Mouse (Mus musculus): Measurements from ENCODE around the gene Pkig. TPM values are rescaled to one million over a fixed set of nuclear protein-coding genes. Genes with fewer than 3 reads are reported as not detected.

The Pkig gene
- polyA plus RNA-seq, 1 experiment, result 57.4 TPM

- Histone ChIP-seq H3K27me3 (ENCODE audit: control insufficient read depth, insufficient read depth, low read length) (no peaks in the 10 kb centered on the region), H3K27ac (ENCODE audit: insufficient read depth, low read length) (no peak overlapping the region), H3K4me3 (replicated peaks; ENCODE audit: insufficient read depth, low read depth, low read length) (no peak overlapping the region), H3K4me1 (ENCODE audit: control insufficient read depth, insufficient read depth, low read length) (peaks cover 17% of the 10 kb centered on the region)
- whole genome bisulfite sequencing, result 80% methylated on average over 5 of the region's 5 CpGs
- DNase-seq, result no peak
- TF ChIP-seq POLR2A (IDR thresholded peaks at IDR 0.05; ENCODE audit: borderline replicate concordance, insufficient read depth, low read length), result no peak
- no peak for TF ChIP-seq CTCF (IDR thresholded peaks at IDR 0.05; ENCODE audit: borderline replicate concordance, insufficient read depth, low read depth, low read length)
Observed at GRCm38 (mm10) chr2:163660103-163660701, 2.0 kb downstream of the Pkig start.

- 59% methylated on average over 6 of the region's 6 CpGs for WGBS
- no peaks in the 10 kb centered on the region for H3K27me3 ChIP-seq (ENCODE audit: control insufficient read depth, insufficient read depth, low read length)
- H3K4me3 ChIP-seq (replicated peaks; ENCODE audit: insufficient read depth, low read depth, low read length), result no peak overlapping the region
- H3K4me1 ChIP-seq (ENCODE audit: control insufficient read depth, insufficient read depth, low read length), result peaks cover 17% of the 10 kb centered on the region
- TF ChIP-seq CTCF (IDR thresholded peaks at IDR 0.05; ENCODE audit: borderline replicate concordance, insufficient read depth, low read depth, low read length), result no peak
- TF ChIP-seq POLR2A (IDR thresholded peaks at IDR 0.05; ENCODE audit: borderline replicate concordance, insufficient read depth, low read length), result no peak
- no peak overlapping the region for H3K27ac ChIP-seq (ENCODE audit: insufficient read depth, low read length)
- no peak for DNase-seq
Observed at GRCm38 (mm10) chr2:163661371-163661850, 3.2 kb downstream of the Pkig start.

- Histone ChIP-seq H3K4me3 (replicated peaks; ENCODE audit: insufficient read depth, low read depth, low read length) (no peak overlapping the region), H3K4me1 (ENCODE audit: control insufficient read depth, insufficient read depth, low read length) (peaks cover 17% of the 10 kb centered on the region), H3K27me3 (ENCODE audit: control insufficient read depth, insufficient read depth, low read length) (no peaks in the 10 kb centered on the region), H3K27ac (ENCODE audit: insufficient read depth, low read length) (no peak overlapping the region)
- DNase-seq, result no peak
- WGBS, result 94% methylated on average over 5 of the region's 5 CpGs
- TF ChIP-seq POLR2A (IDR thresholded peaks at IDR 0.05; ENCODE audit: borderline replicate concordance, insufficient read depth, low read length), result no peak
- no peak for TF ChIP-seq CTCF (IDR thresholded peaks at IDR 0.05; ENCODE audit: borderline replicate concordance, insufficient read depth, low read depth, low read length)
Observed at GRCm38 (mm10) chr2:163662076-163662475, 3.9 kb downstream of the Pkig start.

- 70% methylated on average over 2 of the region's 2 CpGs for WGBS
- no peak overlapping the region for H3K4me3 ChIP-seq (replicated peaks; ENCODE audit: insufficient read depth, low read depth, low read length)
- DNase-seq, result no peak
- H3K27ac ChIP-seq (ENCODE audit: insufficient read depth, low read length), result no peak overlapping the region
- TF ChIP-seq POLR2A (IDR thresholded peaks at IDR 0.05; ENCODE audit: borderline replicate concordance, insufficient read depth, low read length) (no peak), CTCF (IDR thresholded peaks at IDR 0.05; ENCODE audit: borderline replicate concordance, insufficient read depth, low read depth, low read length) (no peak)
- H3K27me3 ChIP-seq (ENCODE audit: control insufficient read depth, insufficient read depth, low read length), result no peaks in the 10 kb centered on the region
- H3K4me1 ChIP-seq (ENCODE audit: control insufficient read depth, insufficient read depth, low read length), result peaks cover 17% of the 10 kb centered on the region
Observed at GRCm38 (mm10) chr2:163662698-163663221, 4.6 kb downstream of the Pkig start.

GRCm38 (mm10) chr2:163663930-163664329, 5.7 kb downstream of the Pkig start:
- no peak for DNase-seq
- Histone ChIP-seq H3K4me3 (replicated peaks; ENCODE audit: insufficient read depth, low read depth, low read length) (no peak overlapping the region), H3K4me1 (ENCODE audit: control insufficient read depth, insufficient read depth, low read length) (peaks cover 17% of the 10 kb centered on the region), H3K27ac (ENCODE audit: insufficient read depth, low read length) (no peak overlapping the region), H3K27me3 (ENCODE audit: control insufficient read depth, insufficient read depth, low read length) (no peaks in the 10 kb centered on the region)
- no peak for TF ChIP-seq CTCF (IDR thresholded peaks at IDR 0.05; ENCODE audit: borderline replicate concordance, insufficient read depth, low read depth, low read length)
- TF ChIP-seq POLR2A (IDR thresholded peaks at IDR 0.05; ENCODE audit: borderline replicate concordance, insufficient read depth, low read length), result no peak
- 28% methylated on average over 3 of the region's 3 CpGs for WGBS

- DNase-seq, result no peak
- Histone ChIP-seq H3K27me3 (ENCODE audit: control insufficient read depth, insufficient read depth, low read length) (no peaks in the 10 kb centered on the region), H3K4me3 (replicated peaks; ENCODE audit: insufficient read depth, low read depth, low read length) (no peak overlapping the region), H3K27ac (ENCODE audit: insufficient read depth, low read length) (no peak overlapping the region), H3K4me1 (ENCODE audit: control insufficient read depth, insufficient read depth, low read length) (peaks cover 4% of the 10 kb centered on the region; the same call in 1 of the 2 replicates)
- 97% methylated on average over 1 of the region's 1 CpGs for WGBS
- TF ChIP-seq POLR2A (IDR thresholded peaks at IDR 0.05; ENCODE audit: borderline replicate concordance, insufficient read depth, low read length) (no peak), CTCF (IDR thresholded peaks at IDR 0.05; ENCODE audit: borderline replicate concordance, insufficient read depth, low read depth, low read length) (no peak)
Observed at GRCm38 (mm10) chr2:163667045-163667444, 8.9 kb downstream of the Pkig start.

- TF ChIP-seq POLR2A (IDR thresholded peaks at IDR 0.05; ENCODE audit: borderline replicate concordance, insufficient read depth, low read length) (no peak), CTCF (IDR thresholded peaks at IDR 0.05; ENCODE audit: borderline replicate concordance, insufficient read depth, low read depth, low read length) (no peak)
Observed at GRCm38 (mm10) chr2:163670872-163671594, 12.8 kb downstream of the Pkig start.

More at GRCm38 (mm10) chr2:163670872-163671594, 12.8 kb downstream of the Pkig start:
- no peaks in the 10 kb centered on the region for H3K27me3 ChIP-seq (ENCODE audit: control insufficient read depth, insufficient read depth, low read length)
- peaks cover 19% of the 10 kb centered on the region; the same call in 1 of the 2 replicates for H3K4me1 ChIP-seq (ENCODE audit: control insufficient read depth, insufficient read depth, low read length)
- DNase-seq, result no peak
- H3K27ac ChIP-seq (ENCODE audit: insufficient read depth, low read length), result no peak overlapping the region
- 91% methylated on average over 11 of the region's 11 CpGs for whole genome bisulfite sequencing
- H3K4me3 ChIP-seq (replicated peaks; ENCODE audit: insufficient read depth, low read depth, low read length), result no peak overlapping the region

Measured in cerebellum, adult 2 months (tissue).